In genomic region chr2:62076512-62076911, GRCm38 (mm10) we compare ENCODE assay signal across 19 mouse cellular contexts. TPM values are rescaled to one million over a fixed set of nuclear protein-coding genes. Genes with fewer than 3 reads are reported as not detected.
"Had no signal": no experiment of that assay in that cellular context is flagged by ENCODE, and none has a peak within 500 bp of the region (broad histone marks: within the 10 kb centered on the region; RNA-seq: fewer than 3 reads in every experiment).

No protein-coding gene starts in this region.

- ATAC-seq: liver, postnatal 0 days; lung, postnatal 0 days had no signal

- H3K27me3 ChIP-seq: liver, embryonic 13.5 days; liver, embryonic 15.5 days; lung, embryonic 15.5 days; megakaryocyte, embryonic 14.5 days; neural tube, embryonic 12.5 days; stomach, embryonic 15.5 days had no signal

- H3K36me3 ChIP-seq: liver, embryonic 13.5 days; liver, embryonic 15.5 days; lung, embryonic 15.5 days; neural tube, embryonic 12.5 days; stomach, embryonic 15.5 days had no signal

- H3K9ac ChIP-seq: liver, embryonic 13.5 days; liver, embryonic 15.5 days; liver, postnatal 0 days; lung, embryonic 15.5 days; neural tube, embryonic 12.5 days; stomach, embryonic 15.5 days had no signal

- H3K4me2 ChIP-seq: liver, embryonic 13.5 days; liver, embryonic 15.5 days; lung, embryonic 15.5 days; neural tube, embryonic 12.5 days; stomach, embryonic 15.5 days had no signal

- DNase-seq: liver, embryonic 13.5 days; liver, postnatal 0 days; lung, adult 2 months; lung, postnatal 14 days; lung, postnatal 36 days; midbrain, embryonic 14.5 days; right cerebral cortex, postnatal 14 days; thymus, adult 18-20 months; thymus, postnatal 14 days; thymus, postnatal 36 days had no signal

- H3K27ac ChIP-seq: liver, embryonic 13.5 days; liver, embryonic 15.5 days; lung, embryonic 15.5 days; macrophage; neural tube, embryonic 12.5 days; stomach, embryonic 15.5 days; stomach, postnatal 0 days had no signal

- H3K4me3 ChIP-seq: liver, embryonic 13.5 days; liver, embryonic 15.5 days; lung, embryonic 15.5 days; megakaryocyte, embryonic 14.5 days; neural tube, embryonic 12.5 days; stomach, embryonic 15.5 days had no signal

- H3K4me1 ChIP-seq: liver, embryonic 13.5 days; liver, embryonic 15.5 days; lung, embryonic 15.5 days; megakaryocyte, embryonic 14.5 days; neural tube, embryonic 12.5 days; stomach, embryonic 15.5 days had no signal

- H3K9me3 ChIP-seq: liver, embryonic 13.5 days; liver, embryonic 15.5 days; lung, embryonic 15.5 days; megakaryocyte, embryonic 14.5 days; neural tube, embryonic 12.5 days; stomach, embryonic 15.5 days had no signal

RNA-seq across cellular contexts. Expression of gene Slc4a10, which starts 30.2 kb away (rescaled TPM):
- polyA plus RNA-seq: lung, adult 2 months; macrophage; spleen, adult 2 months had no signal
